Mouse (Mus musculus) midbrain, embryonic 11.5 days (tissue): Measurements from ENCODE around the gene Scamp3. TPM values are rescaled to one million over a fixed set of nuclear protein-coding genes. Genes with fewer than 3 reads are reported as not detected.

Experiments
- ATAC-seq: fragments of 200-750 bp; cut with Nextera tagmentation; 2 replicates; pipeline ENCODE4 v1.8.0; 2017; ENCODE audit warnings: moderate TSS enrichment, moderate library complexity; ENCODE audit not compliant: low FRiP score
- DNase-seq: peaks from one replicate; pipeline ENCODE4 v3.0.0; 2015; ENCODE audit warnings: low spot score; ENCODE audit errors: missing footprints
- H3K27ac ChIP-seq: fragments of 300-500 bp; sonication (generic); 2 replicates; pipeline ENCODE4 v1.5.1; 2014; ENCODE audit warnings: low read depth, low read length
- H3K27me3 ChIP-seq: fragments of 300-500 bp; sonication (generic); 2 replicates; pipeline ENCODE4 v1.6.1; 2014; ENCODE audit warnings: mild to moderate bottlenecking, low read length, moderate library complexity, mixed read lengths; ENCODE audit not compliant: control insufficient read depth, insufficient read depth
- H3K36me3 ChIP-seq: fragments of 300-500 bp; sonication (generic); 2 replicates; pipeline ENCODE4 v1.6.1; 2014; ENCODE audit warnings: mild to moderate bottlenecking, low read length, moderate library complexity, mixed read lengths; ENCODE audit not compliant: control insufficient read depth, insufficient read depth
- H3K4me1 ChIP-seq: fragments of 300-500 bp; sonication (generic); 2 replicates; pipeline ENCODE4 v1.6.1; 2014; ENCODE audit warnings: low read length; ENCODE audit not compliant: control insufficient read depth, insufficient read depth
- H3K4me2 ChIP-seq: fragments of 300-500 bp; sonication (generic); 2 replicates; pipeline ENCODE4 v1.6.1; 2014; ENCODE audit warnings: mild to moderate bottlenecking, moderate library complexity
- H3K4me3 ChIP-seq: fragments of 300-500 bp; sonication (generic); 2 replicates; pipeline ENCODE4 v1.5.1; 2014; ENCODE audit warnings: low read depth, low read length
- H3K9ac ChIP-seq: fragments of 300-500 bp; sonication (generic); 2 replicates; pipeline ENCODE4 v1.6.1; 2014; ENCODE audit warnings: low read length
- H3K9me3 ChIP-seq: fragments of 300-500 bp; sonication (generic); 2 replicates; pipeline ENCODE4 v1.6.1; 2016; ENCODE audit warnings: low read length; ENCODE audit not compliant: control insufficient read depth
- WGBS: fragments of 180-500 bp; shearing (Covaris S2); extraction: QIAGEN DNeasy Blood & Tissue Kit; methylation state at CpG from one replicate; pipeline ENCODE4 v1.1.7; 2014; 5-methylcytosine and 5-hydroxymethylcytosine counted together
- polyA plus RNA-seq: library from polyadenylated mRNA; unstranded; fragments of >200 nt; fragmentation: Nextera tagmentation; extraction: Ambion mirVana; gene quantifications from 2 replicates; pipeline ENCODE4 v1.2.1, GENCODE M21; 2014

Gene Scamp3
- polyA plus RNA-seq, 1 experiment from 2014 or later = 74.4 TPM

DNA sequence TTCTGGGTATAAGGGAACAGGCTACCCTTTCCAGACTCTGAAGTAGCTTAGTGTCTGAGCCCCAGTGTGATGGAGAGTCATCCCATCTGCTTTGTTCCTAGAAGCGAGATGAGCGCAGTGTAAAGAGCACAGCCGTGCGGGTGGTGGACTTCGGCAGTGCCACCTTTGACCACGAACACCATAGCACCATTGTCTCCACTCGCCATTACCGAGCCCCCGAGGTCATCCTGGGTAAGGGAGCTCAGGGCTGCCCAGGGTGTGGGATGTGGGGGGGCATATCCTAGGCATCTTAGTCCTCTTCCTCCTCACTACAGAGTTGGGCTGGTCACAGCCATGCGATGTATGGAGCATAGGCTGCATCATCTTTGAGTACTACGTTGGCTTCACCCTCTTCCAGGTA lies 2.4 kb upstream of the Scamp3 start:
- Histone ChIP-seq H3K9ac (no peak overlapping the region), H3K27me3 (no peaks in the 10 kb centered on the region), H3K4me2 (no peak overlapping the region), H3K36me3 (peaks cover 44% of the 10 kb centered on the region), H3K27ac (no peak overlapping the region), H3K4me1 (peaks cover 9% of the 10 kb centered on the region), H3K4me3 (no peak overlapping the region), H3K9me3 (no peaks in the 10 kb centered on the region)
- WGBS = 93% methylated on average over 11 of the region's 11 CpGs
- ATAC-seq (no peak), DNase-seq (no peak)

- H3K36me3 ChIP-seq = peaks cover 39% of the 10 kb centered on the region
- 96% methylated on average over 10 of the region's 10 CpGs for WGBS
These were observed 1.7 kb upstream of the Scamp3 start for GRCm38 (mm10) chr3:89175544-89175943.

GRCm38 (mm10) chr3:89176421-89176820 lies 852 bp upstream of the Scamp3 start:
- peak; percentile 7; the same call in 1 of the 2 replicates for ATAC-seq
- no peak overlapping the region for H3K27ac ChIP-seq
- H3K4me3 ChIP-seq = no peak overlapping the region
- no peak overlapping the region for H3K4me2 ChIP-seq
- H3K36me3 ChIP-seq = peaks cover 37% of the 10 kb centered on the region
- 86% methylated on average over 7 of the region's 7 CpGs for WGBS
- H3K9ac ChIP-seq = no peak overlapping the region
- no peaks in the 10 kb centered on the region for H3K9me3 ChIP-seq
- peaks cover 9% of the 10 kb centered on the region for H3K4me1 ChIP-seq
- no peak for DNase-seq
- no peaks in the 10 kb centered on the region for H3K27me3 ChIP-seq

More at GRCm38 (mm10) chr3:89175544-89175943, 1.7 kb upstream of the Scamp3 start:
- H3K9me3 ChIP-seq = no peaks in the 10 kb centered on the region
- ATAC-seq = no peak
- no peak overlapping the region for H3K27ac ChIP-seq
- no peak overlapping the region for H3K9ac ChIP-seq
- no peaks in the 10 kb centered on the region for H3K27me3 ChIP-seq
- no peak for DNase-seq
- H3K4me3 ChIP-seq = no peak overlapping the region
- H3K4me1 ChIP-seq = peaks cover 9% of the 10 kb centered on the region
- H3K4me2 ChIP-seq = no peak overlapping the region

DNA sequence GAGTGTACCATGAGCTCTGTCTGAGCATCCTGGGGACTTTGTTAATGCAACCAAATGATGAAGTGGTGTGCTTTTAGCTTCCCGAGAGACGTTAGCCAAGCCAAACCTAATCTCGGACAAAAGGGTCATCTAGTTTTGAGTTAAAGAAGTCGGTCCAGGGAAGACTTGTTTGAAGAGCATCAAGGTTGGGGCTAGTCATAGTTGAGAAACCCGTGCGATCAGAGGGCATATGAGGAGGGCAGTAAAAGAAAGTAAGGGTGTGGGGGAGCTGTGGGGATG lies 773 bp downstream of the Scamp3 start:
- H3K9me3 ChIP-seq = no peaks in the 10 kb centered on the region
- 10% methylated on average over 6 of the region's 6 CpGs for WGBS
- H3K4me3 ChIP-seq = peak overlapping the region; percentile 55
- DNase-seq (peak; percentile 94), ATAC-seq (no peak)
- no peaks in the 10 kb centered on the region for H3K27me3 ChIP-seq
- no peak overlapping the region; the same call in 1 of the 2 replicates for H3K27ac ChIP-seq
- H3K4me1 ChIP-seq = peaks cover 9% of the 10 kb centered on the region
- peak overlapping the region; percentile 82 for H3K9ac ChIP-seq
- peak overlapping the region; percentile 85 for H3K4me2 ChIP-seq
- H3K36me3 ChIP-seq = peaks cover 31% of the 10 kb centered on the region

- Histone ChIP-seq H3K27ac (no peak overlapping the region), H3K4me3 (no peak overlapping the region), H3K36me3 (peaks cover 22% of the 10 kb centered on the region), H3K9ac (no peak overlapping the region), H3K9me3 (no peaks in the 10 kb centered on the region), H3K4me2 (no peak overlapping the region; the same call in 1 of the 2 replicates), H3K27me3 (no peaks in the 10 kb centered on the region), H3K4me1 (peaks cover 14% of the 10 kb centered on the region)
- DNase-seq (no peak), ATAC-seq (no peak)
- 94% methylated on average over 11 of the region's 11 CpGs for WGBS
These were observed 1.8 kb downstream of the Scamp3 start for GRCm38 (mm10) chr3:89179056-89179455.

GRCm38 (mm10) chr3:89181749-89182500 lies 4.7 kb downstream of the Scamp3 start:
- Histone ChIP-seq H3K27me3 (no peaks in the 10 kb centered on the region), H3K36me3 (peaks cover 7% of the 10 kb centered on the region; the same call in 1 of the 2 replicates), H3K4me1 (peaks cover 26% of the 10 kb centered on the region), H3K4me3 (no peak overlapping the region), H3K9ac (no peak overlapping the region), H3K4me2 (no peak overlapping the region), H3K27ac (no peak overlapping the region), H3K9me3 (no peaks in the 10 kb centered on the region)
- DNase-seq (no peak), ATAC-seq (no peak)
- 93% methylated on average over 27 of the region's 27 CpGs for WGBS

- Histone ChIP-seq H3K27me3 (no peaks in the 10 kb centered on the region), H3K9ac (no peak overlapping the region; the same call in 1 of the 2 replicates), H3K36me3 (peaks cover 7% of the 10 kb centered on the region; the same call in 1 of the 2 replicates), H3K4me2 (peak overlapping the region; percentile 92; the same call in 1 of the 2 replicates), H3K27ac (no peak overlapping the region; the same call in 1 of the 2 replicates), H3K9me3 (no peaks in the 10 kb centered on the region), H3K4me1 (peaks cover 29% of the 10 kb centered on the region), H3K4me3 (peak overlapping the region; percentile 48)
- 53% methylated on average over 7 of the region's 7 CpGs for WGBS
- ATAC-seq (peak; percentile 26), DNase-seq (no peak)
These were observed 5.3 kb downstream of the Scamp3 start for GRCm38 (mm10) chr3:89182531-89183057.

DNA sequence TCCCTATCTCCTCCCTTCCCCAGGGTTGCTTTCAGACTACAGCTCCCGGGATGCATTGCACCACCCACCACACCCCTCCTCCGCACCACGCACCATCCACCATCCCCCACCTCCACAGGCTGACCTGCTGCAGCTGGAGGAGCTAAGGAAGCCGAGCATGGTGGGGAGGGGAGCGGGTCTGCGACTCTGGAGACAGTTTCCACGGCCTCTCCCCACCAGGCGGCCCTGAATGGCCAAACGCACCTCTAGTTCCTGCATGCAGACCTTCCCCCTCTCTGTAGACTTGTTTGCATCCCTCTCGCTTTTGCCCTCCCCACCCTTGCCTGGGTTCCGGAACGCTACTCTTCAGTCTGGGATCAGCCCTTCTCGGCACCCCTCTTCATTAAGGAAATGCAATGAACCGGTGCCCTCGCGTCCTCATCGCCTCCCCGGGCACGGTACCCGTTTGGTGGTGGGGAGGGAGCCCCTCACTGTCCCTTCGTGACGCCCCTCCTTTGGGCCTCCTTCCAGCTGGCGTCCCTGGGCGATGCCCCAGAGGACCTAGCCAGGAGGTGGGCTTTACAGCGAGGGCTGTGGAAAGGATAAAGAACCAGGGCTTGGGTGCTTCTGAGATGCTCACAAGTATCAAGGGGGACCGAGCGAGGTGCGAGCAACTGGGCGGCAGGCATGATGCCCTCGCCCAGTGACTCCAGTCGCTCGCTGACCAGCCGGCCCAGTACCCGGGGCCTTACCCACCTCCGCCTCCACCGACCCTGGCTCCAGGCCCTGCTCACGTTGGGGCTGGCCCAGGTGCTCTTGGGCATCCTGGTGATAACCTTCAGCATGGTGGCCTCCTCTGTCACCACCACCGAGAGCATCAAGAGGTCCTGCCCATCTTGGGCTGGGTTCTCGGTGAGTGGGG lies 6.0 kb downstream of the Scamp3 start, which contains the start of gene Fam189b:
Gene Fam189b (plus strand): TSS at position 86 of the 901 bp plus-strand sequence.
- Histone ChIP-seq H3K9me3 (no peaks in the 10 kb centered on the region), H3K27ac (peak within 1 kb of the TSS; percentile 49), H3K36me3 (peaks cover 7% of the 10 kb centered on the region; the same call in 1 of the 2 replicates), H3K27me3 (no peaks in the 10 kb centered on the region), H3K9ac (peak within 1 kb of the TSS; percentile 67), H3K4me1 (peaks cover 23% of the 10 kb centered on the region), H3K4me2 (peak within 1 kb of the TSS; percentile 92), H3K4me3 (peak within 1 kb of the TSS; percentile 48)
- ATAC-seq (peak; percentile 95), DNase-seq (peak; percentile 98)
- 7% methylated on average over 39 of the region's 39 CpGs for WGBS
